Mouse (Mus musculus) kidney, postnatal 25 days (tissue): ENCODE results near the gene St8sia4.
A peak's percentile ranks its signal among the peaks of the same experiment; 100 is the strongest.

Experiments
- DNase-seq, 2 experiments: peaks; one replicate each; pipeline ENCODE4 v3.0.0; 2021; ENCODE audit warnings: mixed read lengths in 2 of 2

Gene St8sia4

DNA sequence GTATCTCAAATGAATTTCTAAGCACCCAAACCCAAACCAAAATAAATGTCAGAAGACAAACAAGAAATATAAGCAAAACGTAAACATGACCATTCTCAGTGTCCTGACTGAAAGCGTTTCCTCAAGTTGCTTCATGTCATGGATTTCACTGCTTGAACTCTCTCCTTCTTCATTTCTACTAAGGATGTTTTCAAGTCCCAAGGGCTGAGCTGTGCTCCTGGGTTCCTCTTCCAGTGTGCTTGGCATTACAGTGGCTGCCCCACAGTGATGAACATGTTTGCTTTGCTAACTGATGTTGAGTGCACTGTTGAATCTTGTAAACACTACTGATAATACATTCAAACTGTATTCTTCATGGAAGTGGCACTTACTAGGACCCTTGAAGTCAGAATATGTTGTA, 76.3 kb downstream of the St8sia4 start:
- DNase-seq: no peak

DNA sequence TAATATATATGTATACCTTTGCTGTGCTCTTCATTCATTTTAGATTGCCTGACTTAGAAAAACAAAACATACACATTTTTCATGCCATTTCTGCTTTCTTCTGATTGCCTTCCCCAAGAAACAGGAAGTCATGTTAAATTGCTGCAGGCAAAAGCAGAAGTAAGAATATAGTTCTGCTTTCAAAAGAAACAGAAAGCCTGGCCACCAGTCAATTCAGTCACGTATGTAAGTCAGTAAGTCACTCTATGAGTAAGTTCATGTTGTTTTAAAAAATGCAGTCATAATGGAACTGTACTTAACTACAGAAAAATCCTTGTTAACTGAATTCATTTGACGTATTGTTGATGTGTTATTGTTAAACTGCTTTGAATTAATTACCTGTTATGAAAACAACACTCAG, 77.3 kb downstream of the St8sia4 start:
- DNase-seq: peak in 1 of 2 experiments; percentile 32

DNA sequence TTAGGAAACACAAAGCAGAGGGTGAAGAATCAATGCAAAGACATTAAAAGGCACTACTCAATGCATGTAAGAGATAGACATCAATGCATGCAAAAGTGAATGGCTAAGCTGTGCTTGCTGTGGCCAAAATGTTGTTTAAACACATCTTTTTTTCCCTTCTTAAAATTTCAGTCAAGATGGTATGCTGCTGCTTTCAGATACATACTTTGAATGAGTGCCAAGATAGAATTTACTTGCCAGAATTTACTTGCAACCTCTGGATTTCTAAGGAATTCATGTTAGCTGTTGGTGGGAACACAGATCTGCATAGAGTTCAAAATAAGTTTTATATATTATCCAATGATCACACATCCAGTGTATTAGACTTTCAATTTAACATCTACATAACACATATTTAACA, 77.9 kb downstream of the St8sia4 start:
- DNase-seq: no peak

- DNase-seq: no peak
Measured at GRCm38 (mm10) chr1:95583310-95583709, 84.1 kb downstream of the St8sia4 start.

GRCm38 (mm10) chr1:95582264-95582663, 85.1 kb downstream of the St8sia4 start:
- no peak for DNase-seq

GRCm38 (mm10) chr1:95572619-95573540, 94.5 kb downstream of the St8sia4 start:
- no peak for DNase-seq

GRCm38 (mm10) chr1:95571106-95571505, 96.3 kb downstream of the St8sia4 start:
- DNase-seq: no peak

GRCm38 (mm10) chr1:95554556-95554955, 112.8 kb downstream of the St8sia4 start:
- peak in 1 of 2 experiments; percentile 56 for DNase-seq

- DNase-seq: no peak
Measured at GRCm38 (mm10) chr1:95541460-95541859, 125.9 kb downstream of the St8sia4 start.
